Mouse (Mus musculus): Measurements from ENCODE around the gene Ly75. TPM values are rescaled to one million over a fixed set of nuclear protein-coding genes. Genes with fewer than 3 reads are reported as not detected.

Ly75 gene
- 2.9 and 3.0 TPM in 2 replicates for polyA plus RNA-seq (2015; fragmentation: Nextera tagmentation; extraction: Ambion mirVana)

DNA sequence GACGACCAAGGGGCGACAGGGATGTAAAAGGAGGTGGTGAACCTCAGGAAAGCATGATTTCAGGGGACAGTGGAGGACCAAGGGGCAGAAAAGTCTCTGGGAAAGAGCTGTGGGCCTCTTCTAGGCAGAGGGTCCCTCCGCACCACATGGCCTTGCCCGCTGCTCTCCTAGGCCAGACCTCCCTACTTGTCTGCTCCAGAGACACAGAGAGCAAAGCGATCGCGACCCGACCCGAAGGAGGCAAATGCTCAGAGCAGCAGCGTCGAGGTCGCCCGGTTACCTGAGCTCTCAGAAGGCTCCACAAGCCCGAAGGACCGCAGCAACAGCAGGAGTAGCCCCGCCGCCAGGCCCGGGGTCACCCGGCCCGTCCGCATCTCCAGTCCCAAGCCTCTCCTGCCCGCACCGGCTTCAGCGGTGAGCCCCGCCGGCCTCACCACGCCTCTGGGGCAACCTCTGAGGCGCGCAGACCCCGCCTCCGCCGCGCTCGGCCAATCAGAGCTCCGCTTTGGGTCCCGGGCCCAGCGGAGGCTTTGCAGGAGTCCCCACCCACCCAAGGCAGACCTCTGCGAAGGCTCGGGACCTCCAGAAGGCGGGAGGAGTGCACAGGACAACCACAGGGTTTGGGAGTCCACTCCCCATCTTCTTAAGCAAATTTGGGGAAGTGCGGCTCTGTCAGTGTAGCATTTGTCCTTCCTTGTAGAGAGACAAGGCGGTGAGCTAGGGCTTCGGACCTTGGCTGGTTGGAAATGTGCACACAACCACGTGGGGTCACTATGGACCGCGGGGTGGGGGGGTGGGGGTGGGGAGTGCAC is at the start of gene Ly75:
Gene Ly75 (minus strand): TSS at position 446 of the 812 bp plus-strand sequence.
- under 1% methylated on average over 46 of the region's 46 CpGs for WGBS (ENCODE audit: insufficient replicate concordance)
- ATAC-seq (ENCODE audit: low read depth), result peak; percentile 93
- H3K27ac ChIP-seq (ENCODE audit: low read length), result no peak within 1 kb of the TSS

DNA sequence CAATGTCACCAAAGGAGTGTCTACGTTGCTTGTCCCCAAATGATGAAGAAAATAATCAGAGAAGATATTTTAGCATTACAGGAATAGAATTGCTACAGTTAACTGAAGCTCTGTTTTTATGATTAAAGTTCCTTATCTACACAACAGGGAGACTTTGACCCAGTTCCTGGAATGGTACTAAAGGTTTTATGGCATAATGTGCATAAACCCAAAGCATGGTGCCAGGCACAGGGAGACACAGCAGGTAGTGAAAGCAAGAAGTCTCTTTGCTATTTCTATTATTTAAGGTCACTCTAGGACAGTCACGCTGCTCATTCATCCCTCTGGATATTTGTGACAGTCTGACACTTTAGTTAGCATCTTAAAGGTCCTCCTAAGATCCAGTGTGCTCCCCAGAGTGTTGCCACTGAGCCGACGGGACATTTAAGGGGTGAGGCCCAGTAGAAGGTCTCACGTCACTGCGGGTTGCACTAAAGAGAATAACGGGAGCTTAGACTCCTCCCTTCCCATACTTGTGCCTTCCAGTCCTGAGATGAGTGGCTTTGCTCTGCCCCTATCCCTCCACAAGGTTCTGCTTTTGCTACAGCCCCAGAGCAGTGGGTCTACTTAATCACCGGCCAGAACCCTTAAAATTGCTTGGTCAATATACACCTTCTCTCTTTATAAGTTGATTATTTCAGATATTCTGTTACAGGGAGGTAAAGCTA is 47.4 kb upstream of the Ly75 start:
- H3K9ac ChIP-seq (ENCODE audit: low read depth, low read length), result no peak overlapping the region
- no peak overlapping the region for H3K4me2 ChIP-seq (ENCODE audit: low read depth, low read length)
- H3K36me3 ChIP-seq (ENCODE audit: control insufficient read depth, insufficient read depth), result no peaks in the 10 kb centered on the region
- H3K9me3 ChIP-seq (replicated peaks; ENCODE audit: control insufficient read depth, low read length), result no peaks in the 10 kb centered on the region
- WGBS (ENCODE audit: insufficient replicate concordance), result 49% methylated on average over 8 of the region's 8 CpGs
- no peak for ATAC-seq (ENCODE audit: low read depth)
- H3K4me1 ChIP-seq (ENCODE audit: control insufficient read depth, low read depth, low read length), result no peaks in the 10 kb centered on the region
- H3K4me3 ChIP-seq (ENCODE audit: low read depth, low read length), result no peak overlapping the region
- no peak overlapping the region for H3K27ac ChIP-seq (ENCODE audit: low read length)
- no peaks in the 10 kb centered on the region for H3K27me3 ChIP-seq (ENCODE audit: control insufficient read depth, insufficient read depth, low read depth, low read length)

More for the DNA sequence above, at the start of gene Ly75:
- Histone ChIP-seq H3K4me3 (ENCODE audit: low read depth, low read length) (peak within 1 kb of the TSS; percentile 61), H3K9ac (ENCODE audit: low read depth, low read length) (peak within 1 kb of the TSS; percentile 43; the same call in 1 of the 2 replicates), H3K27me3 (ENCODE audit: control insufficient read depth, insufficient read depth, low read depth, low read length) (peaks cover 13% of the 10 kb centered on the region), H3K9me3 (replicated peaks; ENCODE audit: control insufficient read depth, low read length) (no peaks in the 10 kb centered on the region), H3K36me3 (ENCODE audit: control insufficient read depth, insufficient read depth) (no peaks in the 10 kb centered on the region), H3K4me1 (ENCODE audit: control insufficient read depth, low read depth, low read length) (no peaks in the 10 kb centered on the region), H3K4me2 (ENCODE audit: low read depth, low read length) (peak within 1 kb of the TSS; percentile 67)

DNA sequence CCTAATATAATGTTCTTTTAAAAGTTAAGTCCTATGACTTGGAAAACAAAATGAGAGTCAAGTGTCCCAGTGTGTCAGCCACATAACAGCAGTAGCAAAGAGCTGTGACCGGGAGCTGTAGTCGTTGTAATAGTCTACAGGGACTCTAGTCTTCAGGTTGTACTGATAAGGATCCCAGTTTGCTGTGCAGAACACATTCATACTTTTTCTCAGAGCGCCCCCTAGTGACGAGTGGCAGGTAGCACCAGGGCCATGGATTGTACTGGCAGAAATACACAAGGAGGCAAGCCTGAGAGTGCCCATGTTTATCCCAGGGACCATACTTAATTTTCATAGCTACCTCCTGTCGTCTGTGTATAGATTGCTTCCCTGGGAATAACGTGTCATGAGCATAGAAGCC is 35.0 kb upstream of the Ly75 start:
- H3K36me3 ChIP-seq (ENCODE audit: control insufficient read depth, insufficient read depth), result no peaks in the 10 kb centered on the region
- no peak overlapping the region for H3K27ac ChIP-seq (ENCODE audit: low read length)
- peak; percentile 78 for ATAC-seq (ENCODE audit: low read depth)
- no peaks in the 10 kb centered on the region for H3K4me1 ChIP-seq (ENCODE audit: control insufficient read depth, low read depth, low read length)
- no peak overlapping the region for H3K4me2 ChIP-seq (ENCODE audit: low read depth, low read length)
- H3K27me3 ChIP-seq (ENCODE audit: control insufficient read depth, insufficient read depth, low read depth, low read length), result no peaks in the 10 kb centered on the region
- no peaks in the 10 kb centered on the region for H3K9me3 ChIP-seq (replicated peaks; ENCODE audit: control insufficient read depth, low read length)
- under 1% methylated on average over 6 of the region's 6 CpGs for WGBS (ENCODE audit: insufficient replicate concordance)
- no peak overlapping the region for H3K9ac ChIP-seq (ENCODE audit: low read depth, low read length)
- H3K4me3 ChIP-seq (ENCODE audit: low read depth, low read length), result no peak overlapping the region

DNA sequence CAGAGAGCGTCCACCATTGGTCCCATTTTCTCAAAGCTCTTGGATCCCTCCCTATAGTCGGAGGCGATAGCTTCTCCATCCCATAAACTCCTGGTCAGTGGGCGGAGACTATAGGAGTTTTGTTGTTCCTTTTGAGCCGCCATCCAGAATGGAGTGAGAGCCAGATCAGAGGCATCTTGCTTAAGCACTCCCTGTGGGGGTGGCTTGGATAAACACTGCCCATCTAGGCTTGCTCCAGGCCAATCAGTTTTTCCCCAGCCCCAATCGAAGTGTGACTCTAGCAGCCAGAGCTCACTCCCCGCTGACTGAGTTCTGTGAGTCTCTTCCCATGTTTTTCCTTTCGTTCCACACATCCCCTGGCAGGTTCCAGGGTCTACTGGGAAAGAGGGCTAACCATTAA is 31.2 kb upstream of the Ly75 start:
- peak; percentile 59 for ATAC-seq (ENCODE audit: low read depth)
- no peaks in the 10 kb centered on the region; the same call in 1 of the 2 replicates for H3K4me1 ChIP-seq (ENCODE audit: control insufficient read depth, low read depth, low read length)
- no peaks in the 10 kb centered on the region for H3K27me3 ChIP-seq (ENCODE audit: control insufficient read depth, insufficient read depth, low read depth, low read length)
- 0 out of 2 replicates have a peak overlapping the region, but pooled peaks have one; percentile 13 for H3K4me2 ChIP-seq (ENCODE audit: low read depth, low read length)
- H3K36me3 ChIP-seq (ENCODE audit: control insufficient read depth, insufficient read depth), result no peaks in the 10 kb centered on the region
- H3K4me3 ChIP-seq (ENCODE audit: low read depth, low read length), result no peak overlapping the region
- H3K27ac ChIP-seq (ENCODE audit: low read length), result no peak overlapping the region; the same call in 1 of the 2 replicates
- 56% methylated on average over 8 of the region's 8 CpGs for WGBS (ENCODE audit: insufficient replicate concordance)
- H3K9me3 ChIP-seq (replicated peaks; ENCODE audit: control insufficient read depth, low read length), result no peaks in the 10 kb centered on the region
- no peak overlapping the region for H3K9ac ChIP-seq (ENCODE audit: low read depth, low read length)

DNA sequence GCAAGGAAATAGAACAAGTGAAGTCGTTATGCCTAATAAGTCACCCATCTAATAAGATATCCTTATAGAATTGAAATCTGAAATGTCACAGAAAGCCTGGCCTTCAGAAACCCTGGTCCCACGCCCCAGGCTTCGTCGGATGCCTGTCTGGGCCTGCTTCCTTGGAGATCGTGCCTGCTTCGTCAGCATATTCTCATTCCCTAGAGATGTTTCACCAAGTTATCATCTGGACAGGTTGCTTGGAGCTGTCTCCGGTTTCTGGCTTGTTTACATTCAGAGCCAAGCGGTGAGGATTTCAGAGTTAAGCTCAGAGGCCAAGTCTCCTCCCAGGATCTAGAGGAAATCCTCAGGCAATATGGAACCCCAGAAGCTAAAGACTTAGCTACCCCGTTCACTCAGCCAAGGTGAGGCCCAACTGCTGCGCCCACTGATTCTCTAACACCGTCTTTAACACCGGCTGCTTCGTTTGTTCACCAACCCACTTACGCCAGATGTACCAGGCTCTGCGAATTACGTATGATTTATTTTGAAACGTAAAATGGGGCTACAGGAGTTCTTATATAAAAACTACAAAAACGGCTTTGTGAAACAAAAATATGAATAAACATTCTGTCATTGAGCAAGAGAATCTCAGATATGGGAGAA is 30.0 kb upstream of the Ly75 start:
- Histone ChIP-seq H3K4me2 (ENCODE audit: low read depth, low read length) (no peak overlapping the region), H3K27ac (ENCODE audit: low read length) (no peak overlapping the region), H3K9me3 (replicated peaks; ENCODE audit: control insufficient read depth, low read length) (no peaks in the 10 kb centered on the region), H3K27me3 (ENCODE audit: control insufficient read depth, insufficient read depth, low read depth, low read length) (no peaks in the 10 kb centered on the region), H3K9ac (ENCODE audit: low read depth, low read length) (no peak overlapping the region), H3K4me1 (ENCODE audit: control insufficient read depth, low read depth, low read length) (no peaks in the 10 kb centered on the region; the same call in 1 of the 2 replicates), H3K36me3 (ENCODE audit: control insufficient read depth, insufficient read depth) (no peaks in the 10 kb centered on the region), H3K4me3 (ENCODE audit: low read depth, low read length) (no peak overlapping the region)
- ATAC-seq (ENCODE audit: low read depth), result no peak
- 75% methylated on average over 18 of the region's 18 CpGs for WGBS (ENCODE audit: insufficient replicate concordance)

DNA sequence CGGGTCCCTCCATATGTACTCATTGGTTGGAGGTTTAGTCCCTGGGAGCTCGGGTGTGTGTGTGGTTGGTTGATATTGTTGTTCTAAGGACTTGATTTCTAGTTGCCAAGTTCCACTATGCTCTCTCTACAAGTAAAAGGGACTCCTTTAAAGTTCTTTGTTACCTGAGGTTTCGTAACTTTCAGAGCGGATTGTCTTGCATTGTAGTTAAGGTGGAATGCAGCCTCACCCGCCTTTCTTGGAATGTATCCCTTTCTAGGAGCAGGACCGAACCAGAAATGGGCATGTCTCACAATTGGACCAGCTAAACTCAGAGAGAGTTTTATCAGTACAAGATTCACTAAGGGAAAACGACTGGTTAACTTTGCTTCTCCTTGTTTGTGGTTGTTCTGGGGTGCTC is 28.1 kb upstream of the Ly75 start:
- no peaks in the 10 kb centered on the region for H3K27me3 ChIP-seq (ENCODE audit: control insufficient read depth, insufficient read depth, low read depth, low read length)
- H3K27ac ChIP-seq (ENCODE audit: low read length), result peak overlapping the region; percentile 57; the same call in 1 of the 2 replicates
- ATAC-seq (ENCODE audit: low read depth), result no peak
- no peak overlapping the region for H3K9ac ChIP-seq (ENCODE audit: low read depth, low read length)
- H3K4me3 ChIP-seq (ENCODE audit: low read depth, low read length), result no peak overlapping the region
- no peaks in the 10 kb centered on the region for H3K36me3 ChIP-seq (ENCODE audit: control insufficient read depth, insufficient read depth)
- no peak overlapping the region for H3K4me2 ChIP-seq (ENCODE audit: low read depth, low read length)
- WGBS (ENCODE audit: insufficient replicate concordance), result 64% methylated on average over 7 of the region's 7 CpGs
- no peaks in the 10 kb centered on the region; the same call in 1 of the 2 replicates for H3K4me1 ChIP-seq (ENCODE audit: control insufficient read depth, low read depth, low read length)
- H3K9me3 ChIP-seq (replicated peaks; ENCODE audit: control insufficient read depth, low read length), result no peaks in the 10 kb centered on the region

DNA sequence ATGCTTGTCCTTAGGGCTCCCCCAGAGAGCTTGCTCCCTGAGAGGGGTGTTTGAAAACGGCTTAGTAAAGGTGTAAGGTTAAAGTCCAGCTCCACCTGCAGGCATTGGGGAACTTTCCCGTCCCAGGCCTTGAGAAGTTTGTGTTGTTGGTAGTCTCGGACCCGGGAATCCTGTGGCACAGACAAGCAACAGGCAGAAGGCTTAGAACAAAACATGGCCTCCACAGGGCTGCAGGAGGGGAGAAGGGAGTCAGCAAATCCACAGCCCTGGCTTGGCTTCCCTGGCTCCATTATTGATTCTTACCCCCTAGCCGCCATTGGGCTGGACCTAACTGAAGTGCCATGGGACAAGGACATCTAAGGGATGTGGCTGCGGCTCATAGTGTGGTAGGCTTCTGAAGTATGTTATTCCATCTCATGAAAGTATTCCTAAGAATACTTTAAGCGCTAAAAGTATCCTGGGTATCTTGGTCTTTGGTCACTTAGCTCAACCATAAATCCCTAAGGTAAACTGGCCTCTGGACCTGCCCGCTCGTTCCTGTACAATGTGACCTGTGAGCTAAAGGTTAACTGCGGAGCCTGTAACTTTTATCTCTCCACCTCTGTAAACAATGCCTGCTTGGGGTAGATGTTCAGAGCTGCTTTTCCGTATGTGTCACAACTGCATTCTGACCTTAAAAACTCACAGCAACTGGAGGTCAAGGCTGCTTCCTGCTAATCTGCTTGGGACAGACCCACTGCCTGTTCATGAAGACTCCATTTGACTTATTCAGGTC is 27.1 kb upstream of the Ly75 start:
- H3K4me1 ChIP-seq (ENCODE audit: control insufficient read depth, low read depth, low read length), result no peaks in the 10 kb centered on the region; the same call in 1 of the 2 replicates
- peak overlapping the region; percentile 55 for H3K27ac ChIP-seq (ENCODE audit: low read length)
- ATAC-seq (ENCODE audit: low read depth), result peak; percentile 90
- no peak overlapping the region for H3K9ac ChIP-seq (ENCODE audit: low read depth, low read length)
- 57% methylated on average over 11 of the region's 11 CpGs for WGBS (ENCODE audit: insufficient replicate concordance)
- no peak overlapping the region for H3K4me2 ChIP-seq (ENCODE audit: low read depth, low read length)
- H3K9me3 ChIP-seq (replicated peaks; ENCODE audit: control insufficient read depth, low read length), result no peaks in the 10 kb centered on the region
- H3K36me3 ChIP-seq (ENCODE audit: control insufficient read depth, insufficient read depth), result no peaks in the 10 kb centered on the region
- H3K27me3 ChIP-seq (ENCODE audit: control insufficient read depth, insufficient read depth, low read depth, low read length), result no peaks in the 10 kb centered on the region
- no peak overlapping the region for H3K4me3 ChIP-seq (ENCODE audit: low read depth, low read length)

DNA sequence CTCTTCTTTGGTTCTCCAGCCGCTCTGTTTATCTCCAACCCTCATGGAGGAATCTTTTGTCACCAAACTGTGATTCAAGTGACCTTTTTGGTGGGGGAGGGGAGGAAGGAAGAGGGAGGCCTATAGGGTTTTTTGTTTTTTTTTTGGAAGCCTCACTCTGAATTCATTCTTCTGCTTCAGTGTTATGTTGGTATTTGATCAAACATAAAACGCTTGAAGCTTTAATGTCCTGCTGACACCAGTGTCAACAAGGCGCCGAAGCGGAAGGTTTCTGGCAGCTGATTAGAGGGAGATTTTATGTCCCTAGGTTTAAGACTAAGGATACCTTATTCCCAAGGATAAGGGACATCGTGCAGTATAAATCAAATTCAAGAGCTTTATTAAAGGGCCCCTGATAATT is 26.1 kb upstream of the Ly75 start:
- Histone ChIP-seq H3K27ac (ENCODE audit: low read length) (no peak overlapping the region), H3K9ac (ENCODE audit: low read depth, low read length) (no peak overlapping the region), H3K4me2 (ENCODE audit: low read depth, low read length) (no peak overlapping the region), H3K27me3 (ENCODE audit: control insufficient read depth, insufficient read depth, low read depth, low read length) (no peaks in the 10 kb centered on the region), H3K4me3 (ENCODE audit: low read depth, low read length) (no peak overlapping the region), H3K9me3 (replicated peaks; ENCODE audit: control insufficient read depth, low read length) (no peaks in the 10 kb centered on the region), H3K4me1 (ENCODE audit: control insufficient read depth, low read depth, low read length) (no peaks in the 10 kb centered on the region; the same call in 1 of the 2 replicates), H3K36me3 (ENCODE audit: control insufficient read depth, insufficient read depth) (no peaks in the 10 kb centered on the region)
- no peak for ATAC-seq (ENCODE audit: low read depth)
- 61% methylated on average over 6 of the region's 6 CpGs for WGBS (ENCODE audit: insufficient replicate concordance)

All from liver, embryonic 16.5 days (tissue).